Mouse (Mus musculus): ENCODE measurements at regions not wholly inside any gene's neighbourhood (a gene's known extent, or its start where the extent isn't known, plus 50 kb on each side); places are given as distances from the start of the nearest gene placed in this dataset.

DNA sequence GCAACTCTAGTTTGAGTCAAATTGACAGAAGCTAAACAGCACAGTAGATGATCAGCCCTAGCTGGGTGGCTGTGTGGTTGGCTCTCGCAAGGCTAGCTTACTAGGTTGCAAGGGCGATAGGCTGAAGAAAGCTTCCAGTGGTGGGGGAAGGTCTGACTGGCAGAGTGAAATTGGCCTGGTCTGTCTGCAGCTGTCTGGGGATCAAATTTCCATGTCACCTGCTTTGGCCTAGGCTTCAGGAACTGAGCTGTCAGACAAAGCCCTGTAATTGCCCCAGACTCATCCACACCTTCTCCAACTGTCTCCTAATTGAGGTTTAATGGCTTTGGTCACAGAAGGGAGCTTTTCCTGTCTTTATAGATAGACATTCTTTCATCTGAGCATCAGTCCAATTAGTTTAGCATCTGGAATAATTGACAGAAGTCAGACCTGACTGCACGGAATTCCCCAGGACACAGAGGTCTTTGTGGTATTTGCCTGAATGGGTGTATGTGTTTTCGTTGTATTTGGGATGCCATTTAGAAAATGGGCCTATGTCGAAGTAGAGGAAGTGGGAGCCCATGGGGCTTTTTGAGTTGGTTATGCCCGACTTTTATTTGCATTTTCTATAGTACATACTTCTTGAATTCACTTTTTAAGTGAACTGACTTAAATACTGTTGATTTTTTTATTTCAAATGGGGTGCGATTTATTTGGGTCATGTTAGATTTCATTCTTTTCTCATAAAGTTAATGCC, 348.2 kb downstream of the Hlx start:
- Histone ChIP-seq H3K27me3 (ENCODE audit: control insufficient read depth, insufficient read depth, low read length, poor library complexity, severe bottlenecking) (no peaks in the 10 kb centered on the region), H3K27ac (ENCODE audit: insufficient read depth, low read length) (no peak overlapping the region), H3K9ac (ENCODE audit: low read depth, poor library complexity, severe bottlenecking) (no peak overlapping the region), H3K36me3 (ENCODE audit: control insufficient read depth, insufficient read depth, low read length, poor library complexity, severe bottlenecking) (no peaks in the 10 kb centered on the region), H3K4me3 (ENCODE audit: low read depth, low read length) (no peak overlapping the region), H3K9me3 (replicated peaks; ENCODE audit: control insufficient read depth, insufficient read depth, low read length, poor library complexity, severe bottlenecking) (no peaks in the 10 kb centered on the region), H3K4me1 (ENCODE audit: control insufficient read depth, insufficient read depth, low read length) (no peaks in the 10 kb centered on the region)
- TF ChIP-seq CTCF (IDR thresholded peaks at IDR 0.05; ENCODE audit: low read depth, low read length) (no peak), POLR2A (IDR thresholded peaks at IDR 0.05; ENCODE audit: insufficient read depth, low read length) (no peak), EP300 (IDR thresholded peaks at IDR 0.05; ENCODE audit: insufficient read depth, low read depth, low read length) (no peak)

- TF ChIP-seq CTCF (IDR thresholded peaks at IDR 0.05; ENCODE audit: low read depth, low read length) (no peak), POLR2A (IDR thresholded peaks at IDR 0.05; ENCODE audit: insufficient read depth, low read length) (no peak), EP300 (IDR thresholded peaks at IDR 0.05; ENCODE audit: insufficient read depth, low read depth, low read length) (no peak)
- H3K4me1 ChIP-seq (ENCODE audit: control insufficient read depth, insufficient read depth, low read length), result no peaks in the 10 kb centered on the region
- H3K36me3 ChIP-seq (ENCODE audit: control insufficient read depth, insufficient read depth, low read length, poor library complexity, severe bottlenecking), result no peaks in the 10 kb centered on the region
- H3K9me3 ChIP-seq (replicated peaks; ENCODE audit: control insufficient read depth, insufficient read depth, low read length, poor library complexity, severe bottlenecking), result no peaks in the 10 kb centered on the region
- no peaks in the 10 kb centered on the region for H3K27me3 ChIP-seq (ENCODE audit: control insufficient read depth, insufficient read depth, low read length, poor library complexity, severe bottlenecking)
- H3K9ac ChIP-seq (ENCODE audit: low read depth, poor library complexity, severe bottlenecking), result no peak overlapping the region
- no peak overlapping the region for H3K27ac ChIP-seq (ENCODE audit: insufficient read depth, low read length)
- no peak overlapping the region for H3K4me3 ChIP-seq (ENCODE audit: low read depth, low read length)
These were observed 344.6 kb upstream of the 1700056E22Rik start for GRCm38 (mm10) chr1:184378665-184379064.

- no peak overlapping the region for H3K27ac ChIP-seq (ENCODE audit: insufficient read depth, low read length)
- no peak overlapping the region for H3K4me3 ChIP-seq (ENCODE audit: low read depth, low read length)
- H3K27me3 ChIP-seq (ENCODE audit: control insufficient read depth, insufficient read depth, low read length, poor library complexity, severe bottlenecking), result no peaks in the 10 kb centered on the region
These were observed 330.9 kb upstream of the 1700056E22Rik start for GRCm38 (mm10) chr1:184365026-184365425.

DNA sequence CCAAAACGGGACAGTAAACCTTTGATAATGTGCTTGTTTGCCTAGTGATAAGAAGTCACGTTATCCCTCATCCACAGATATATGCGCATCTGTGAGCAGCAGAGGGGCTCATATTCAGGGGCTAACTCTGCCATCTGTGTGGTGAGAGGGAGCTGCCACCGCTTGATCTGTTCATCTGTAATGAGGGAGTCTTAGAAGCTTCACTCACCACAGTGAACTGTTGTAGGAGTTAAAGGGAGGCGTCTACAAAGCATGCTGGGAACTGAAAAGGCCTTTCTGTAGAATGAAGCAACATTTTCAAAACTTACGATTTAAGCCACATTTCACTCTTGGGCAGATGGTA, 324.1 kb upstream of the 1700056E22Rik start:
- H3K9ac ChIP-seq (ENCODE audit: low read depth, poor library complexity, severe bottlenecking), result no peak overlapping the region
- H3K4me1 ChIP-seq (ENCODE audit: control insufficient read depth, insufficient read depth, low read length), result no peaks in the 10 kb centered on the region
- no peak for TF ChIP-seq POLR2A (IDR thresholded peaks at IDR 0.05; ENCODE audit: insufficient read depth, low read length)
- no peak for TF ChIP-seq EP300 (IDR thresholded peaks at IDR 0.05; ENCODE audit: insufficient read depth, low read depth, low read length)
- TF ChIP-seq CTCF (IDR thresholded peaks at IDR 0.05; ENCODE audit: low read depth, low read length), result no peak
- no peaks in the 10 kb centered on the region for H3K36me3 ChIP-seq (ENCODE audit: control insufficient read depth, insufficient read depth, low read length, poor library complexity, severe bottlenecking)
- no peak overlapping the region for H3K27ac ChIP-seq (ENCODE audit: insufficient read depth, low read length)
- no peaks in the 10 kb centered on the region for H3K9me3 ChIP-seq (replicated peaks; ENCODE audit: control insufficient read depth, insufficient read depth, low read length, poor library complexity, severe bottlenecking)
- no peak overlapping the region for H3K4me3 ChIP-seq (ENCODE audit: low read depth, low read length)
- H3K27me3 ChIP-seq (ENCODE audit: control insufficient read depth, insufficient read depth, low read length, poor library complexity, severe bottlenecking), result no peaks in the 10 kb centered on the region

More at GRCm38 (mm10) chr1:184365026-184365425, 330.9 kb upstream of the 1700056E22Rik start:
- no peaks in the 10 kb centered on the region for H3K4me1 ChIP-seq (ENCODE audit: control insufficient read depth, insufficient read depth, low read length)
- no peak for TF ChIP-seq CTCF (IDR thresholded peaks at IDR 0.05; ENCODE audit: low read depth, low read length)
- TF ChIP-seq POLR2A (IDR thresholded peaks at IDR 0.05; ENCODE audit: insufficient read depth, low read length), result no peak
- no peak for TF ChIP-seq EP300 (IDR thresholded peaks at IDR 0.05; ENCODE audit: insufficient read depth, low read depth, low read length)
- no peaks in the 10 kb centered on the region for H3K36me3 ChIP-seq (ENCODE audit: control insufficient read depth, insufficient read depth, low read length, poor library complexity, severe bottlenecking)
- H3K9me3 ChIP-seq (replicated peaks; ENCODE audit: control insufficient read depth, insufficient read depth, low read length, poor library complexity, severe bottlenecking), result no peaks in the 10 kb centered on the region
- H3K9ac ChIP-seq (ENCODE audit: low read depth, poor library complexity, severe bottlenecking), result no peak overlapping the region

- no peak overlapping the region for H3K4me3 ChIP-seq (ENCODE audit: low read depth, low read length)
- H3K9me3 ChIP-seq (replicated peaks; ENCODE audit: control insufficient read depth, insufficient read depth, low read length, poor library complexity, severe bottlenecking), result no peaks in the 10 kb centered on the region
- H3K4me1 ChIP-seq (ENCODE audit: control insufficient read depth, insufficient read depth, low read length), result no peaks in the 10 kb centered on the region
- no peak overlapping the region for H3K9ac ChIP-seq (ENCODE audit: low read depth, poor library complexity, severe bottlenecking)
- H3K27ac ChIP-seq (ENCODE audit: insufficient read depth, low read length), result no peak overlapping the region
- TF ChIP-seq CTCF (IDR thresholded peaks at IDR 0.05; ENCODE audit: low read depth, low read length) (no peak), POLR2A (IDR thresholded peaks at IDR 0.05; ENCODE audit: insufficient read depth, low read length) (no peak), EP300 (IDR thresholded peaks at IDR 0.05; ENCODE audit: insufficient read depth, low read depth, low read length) (no peak)
- no peaks in the 10 kb centered on the region for H3K36me3 ChIP-seq (ENCODE audit: control insufficient read depth, insufficient read depth, low read length, poor library complexity, severe bottlenecking)
- no peaks in the 10 kb centered on the region for H3K27me3 ChIP-seq (ENCODE audit: control insufficient read depth, insufficient read depth, low read length, poor library complexity, severe bottlenecking)
These were observed 323.5 kb upstream of the 1700056E22Rik start for GRCm38 (mm10) chr1:184357474-184358225.

All from ES-Bruce4 (cell line).